Mouse (Mus musculus) neural tube, embryonic 14.5 days (tissue): Measurements from ENCODE around the gene Adprm. TPM values are rescaled to one million over a fixed set of nuclear protein-coding genes. Genes with fewer than 3 reads are reported as not detected.

Experiments used
- ATAC-seq: fragments of 200-750 bp; cut with Nextera tagmentation; 2 replicates; pipeline ENCODE4 v1.8.0; 2017; ENCODE audit warnings: low read depth, mild to moderate bottlenecking, moderate TSS enrichment, moderate library complexity
- H3K27ac ChIP-seq: fragments of 300-500 bp; sonication (generic); 2 replicates; pipeline ENCODE4 v1.5.1; 2014; ENCODE audit warnings: low read depth, mild to moderate bottlenecking, control low read depth, low read length, moderate library complexity, mixed read lengths
- H3K27me3 ChIP-seq: fragments of 300-500 bp; sonication (generic); 2 replicates; pipeline ENCODE4 v1.6.1; 2014; ENCODE audit warnings: low read length; ENCODE audit not compliant: control insufficient read depth, insufficient read depth
- H3K36me3 ChIP-seq: fragments of 300-500 bp; sonication (generic); 2 replicates; pipeline ENCODE4 v1.6.1; 2014; ENCODE audit warnings: low read length, mixed read lengths; ENCODE audit not compliant: control insufficient read depth, insufficient read depth
- H3K4me1 ChIP-seq: fragments of 300-500 bp; sonication (generic); 2 replicates; pipeline ENCODE4 v1.6.1; 2014; ENCODE audit warnings: low read length; ENCODE audit not compliant: control insufficient read depth, insufficient read depth
- H3K4me2 ChIP-seq: fragments of 300-500 bp; sonication (generic); 2 replicates; pipeline ENCODE4 v1.6.1; 2014; ENCODE audit warnings: mild to moderate bottlenecking, low read depth, low read length, control low read depth
- H3K4me3 ChIP-seq: fragments of 300-500 bp; sonication (generic); 2 replicates; pipeline ENCODE4 v1.5.1; 2014; ENCODE audit warnings: low read depth, low read length, control low read depth, mixed read lengths
- H3K9ac ChIP-seq: fragments of 300-500 bp; sonication (generic); replicated peaks from 2 replicates; pipeline ENCODE4 v1.6.1; 2014; ENCODE audit warnings: low read depth, mild to moderate bottlenecking, control low read depth, low read length, mixed read lengths
- H3K9me3 ChIP-seq: fragments of 300-500 bp; sonication (generic); 2 replicates; pipeline ENCODE4 v1.6.1; 2016; ENCODE audit warnings: low read length; ENCODE audit not compliant: control insufficient read depth
- WGBS: fragments of 180-500 bp; shearing (Covaris S2); extraction: QIAGEN DNeasy Blood & Tissue Kit; methylation state at CpG from one replicate; pipeline ENCODE4 v1.1.7; 2014; 5-methylcytosine and 5-hydroxymethylcytosine counted together
- polyA plus RNA-seq: library from polyadenylated mRNA; unstranded; fragments of >200 nt; fragmentation: Nextera tagmentation; extraction: Ambion mirVana; gene quantifications from 2 replicates; pipeline ENCODE4 v1.2.1, GENCODE M21; 2014

The Adprm gene
- polyA plus RNA-seq, 1 experiment from 2014 or later = 35.1 TPM

- H3K4me2 ChIP-seq = no peak overlapping the region
- no peaks in the 10 kb centered on the region for H3K9me3 ChIP-seq
- no peaks in the 10 kb centered on the region for H3K27me3 ChIP-seq
- H3K4me3 ChIP-seq = no peak overlapping the region
- peak; percentile 65; the same call in 1 of the 2 replicates for ATAC-seq
- no peak overlapping the region for H3K9ac ChIP-seq
- H3K36me3 ChIP-seq = no peaks in the 10 kb centered on the region
- no peak overlapping the region for H3K27ac ChIP-seq
- WGBS = 3% methylated on average over 3 of the region's 3 CpGs
- H3K4me1 ChIP-seq = no peaks in the 10 kb centered on the region
Observed at GRCm38 (mm10) chr11:67080168-67080567, 27.8 kb upstream of the Adprm start.

GRCm38 (mm10) chr11:67079740-67080139 is 27.3 kb upstream of the Adprm start:
- no peaks in the 10 kb centered on the region for H3K27me3 ChIP-seq
- H3K4me2 ChIP-seq = no peak overlapping the region
- no peaks in the 10 kb centered on the region for H3K36me3 ChIP-seq
- no peaks in the 10 kb centered on the region for H3K9me3 ChIP-seq
- no peak for ATAC-seq
- H3K4me1 ChIP-seq = no peaks in the 10 kb centered on the region
- no peak overlapping the region for H3K4me3 ChIP-seq
- H3K27ac ChIP-seq = no peak overlapping the region
- 50% methylated on average over 11 of the region's 11 CpGs for WGBS
- no peak overlapping the region for H3K9ac ChIP-seq

- Histone ChIP-seq H3K27ac (no peak overlapping the region), H3K36me3 (no peaks in the 10 kb centered on the region), H3K9me3 (no peaks in the 10 kb centered on the region), H3K4me1 (no peaks in the 10 kb centered on the region), H3K4me3 (no peak overlapping the region), H3K9ac (no peak overlapping the region), H3K4me2 (no peak overlapping the region), H3K27me3 (no peaks in the 10 kb centered on the region)
- no peak for ATAC-seq
- 90% methylated on average over 6 of the region's 6 CpGs for WGBS
Observed at GRCm38 (mm10) chr11:67078888-67079287, 26.5 kb upstream of the Adprm start.

- no peaks in the 10 kb centered on the region for H3K4me1 ChIP-seq
- no peaks in the 10 kb centered on the region for H3K27me3 ChIP-seq
- ATAC-seq = no peak
- H3K9ac ChIP-seq = no peak within 1 kb of the TSS
- no peak within 1 kb of the TSS for H3K4me3 ChIP-seq
- H3K27ac ChIP-seq = no peak within 1 kb of the TSS
- WGBS = 82% methylated on average over 5 of the region's 5 CpGs
- no peaks in the 10 kb centered on the region for H3K9me3 ChIP-seq
- H3K36me3 ChIP-seq = no peaks in the 10 kb centered on the region
- H3K4me2 ChIP-seq = no peak within 1 kb of the TSS
Observed at GRCm38 (mm10) chr11:67078000-67078399, 25.6 kb upstream of the Adprm start, which contains the start of gene Myh3. Myh3 (plus strand) TSS chr11:67078300.

GRCm38 (mm10) chr11:67077435-67077834 is 25.0 kb upstream of the Adprm start:
- Histone ChIP-seq H3K36me3 (no peaks in the 10 kb centered on the region), H3K27ac (no peak overlapping the region), H3K27me3 (no peaks in the 10 kb centered on the region), H3K9ac (no peak overlapping the region), H3K4me1 (no peaks in the 10 kb centered on the region), H3K9me3 (no peaks in the 10 kb centered on the region), H3K4me3 (no peak overlapping the region), H3K4me2 (no peak overlapping the region)
- no peak for ATAC-seq
- 28% methylated on average over 3 of the region's 3 CpGs for WGBS

- 84% methylated on average over 5 of the region's 5 CpGs for WGBS
- H3K4me3 ChIP-seq = no peak overlapping the region
Observed at GRCm38 (mm10) chr11:67076781-67077180, 24.4 kb upstream of the Adprm start.

GRCm38 (mm10) chr11:67075036-67075435 is 22.6 kb upstream of the Adprm start:
- Histone ChIP-seq H3K27me3 (no peaks in the 10 kb centered on the region), H3K4me1 (no peaks in the 10 kb centered on the region), H3K9me3 (no peaks in the 10 kb centered on the region), H3K9ac (no peak overlapping the region), H3K36me3 (no peaks in the 10 kb centered on the region), H3K27ac (no peak overlapping the region), H3K4me2 (no peak overlapping the region), H3K4me3 (no peak overlapping the region)
- ATAC-seq = no peak
- 33% methylated on average over 3 of the region's 3 CpGs for WGBS

More at GRCm38 (mm10) chr11:67076781-67077180, 24.4 kb upstream of the Adprm start:
- no peak overlapping the region for H3K27ac ChIP-seq
- no peak overlapping the region for H3K4me2 ChIP-seq
- no peak for ATAC-seq
- no peak overlapping the region for H3K9ac ChIP-seq
- no peaks in the 10 kb centered on the region for H3K27me3 ChIP-seq
- H3K4me1 ChIP-seq = no peaks in the 10 kb centered on the region
- no peaks in the 10 kb centered on the region for H3K9me3 ChIP-seq
- no peaks in the 10 kb centered on the region for H3K36me3 ChIP-seq

- no peaks in the 10 kb centered on the region for H3K4me1 ChIP-seq
- H3K9me3 ChIP-seq = no peaks in the 10 kb centered on the region
- no peak for ATAC-seq
- H3K36me3 ChIP-seq = no peaks in the 10 kb centered on the region
- WGBS = 69% methylated on average over 15 of the region's 15 CpGs
- no peak overlapping the region for H3K4me2 ChIP-seq
- no peak overlapping the region for H3K4me3 ChIP-seq
- no peak overlapping the region for H3K27ac ChIP-seq
- H3K27me3 ChIP-seq = no peaks in the 10 kb centered on the region
- H3K9ac ChIP-seq = no peak overlapping the region
Observed at GRCm38 (mm10) chr11:67072615-67073130, 20.3 kb upstream of the Adprm start.

GRCm38 (mm10) chr11:67067741-67068140 is 15.3 kb upstream of the Adprm start:
- no peaks in the 10 kb centered on the region for H3K9me3 ChIP-seq
- ATAC-seq = no peak
- WGBS = 95% methylated on average over 3 of the region's 3 CpGs
- H3K27me3 ChIP-seq = no peaks in the 10 kb centered on the region
- no peaks in the 10 kb centered on the region for H3K4me1 ChIP-seq
- H3K4me3 ChIP-seq = no peak overlapping the region
- no peak overlapping the region for H3K4me2 ChIP-seq
- H3K27ac ChIP-seq = no peak overlapping the region
- H3K9ac ChIP-seq = no peak overlapping the region
- H3K36me3 ChIP-seq = peaks cover 24% of the 10 kb centered on the region
